Mouse (Mus musculus) ES-E14 (cell line): ENCODE results near the gene Gpr68.

Experiments
- CHD2 ChIP-seq: IDR thresholded peaks from 2 replicates; pipeline ENCODE4 v1.6.1; 2014; ENCODE audit warnings: mild to moderate bottlenecking, low read depth, low read length, inconsistent platforms
- HCFC1 ChIP-seq: IDR thresholded peaks from 2 replicates; pipeline ENCODE4 v1.6.1; 2012; ENCODE audit warnings: low read length, inconsistent platforms, borderline replicate concordance; ENCODE audit not compliant: insufficient read depth
- MAFK ChIP-seq: IDR thresholded peaks from 2 replicates; pipeline ENCODE4 v1.6.1; 2014; ENCODE audit warnings: mild to moderate bottlenecking, low read depth, low read length, inconsistent platforms; ENCODE audit not compliant: insufficient read depth
- ZNF384 ChIP-seq: IDR thresholded peaks from 2 replicates; pipeline ENCODE4 v1.6.1; 2012; ENCODE audit warnings: low read depth, low read length, inconsistent platforms

DNA sequence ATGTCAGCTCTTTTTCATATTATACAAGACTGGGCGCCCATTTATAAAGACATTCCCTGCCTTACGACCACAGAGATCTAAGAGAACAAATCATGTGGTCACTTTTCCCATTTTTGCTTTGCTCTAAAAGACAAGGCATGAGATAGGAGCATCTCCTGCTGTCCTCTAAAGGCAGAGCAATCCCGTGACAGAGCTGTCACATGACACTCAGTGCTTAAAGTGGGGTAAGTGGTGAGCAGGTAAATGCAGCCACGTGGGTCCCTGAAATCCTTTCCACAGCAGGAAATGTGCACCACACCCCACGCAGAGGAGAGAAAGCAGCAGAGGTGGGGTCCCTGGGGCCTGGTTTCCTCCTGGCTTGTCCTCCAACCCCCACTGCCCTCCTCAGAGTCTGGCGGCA, 40.0 kb upstream of the Gpr68 start:
- TF ChIP-seq MAFK (no peak), CHD2 (no peak), ZNF384 (no peak), HCFC1 (no peak)
